Mouse (Mus musculus): ENCODE data around the gene March9.
"Not testable (repeated sequence)": the region's sequence is repeated elsewhere in the genome, so short reads cannot be mapped to it uniquely, and the experiment has no call there.

Gene March9

DNA sequence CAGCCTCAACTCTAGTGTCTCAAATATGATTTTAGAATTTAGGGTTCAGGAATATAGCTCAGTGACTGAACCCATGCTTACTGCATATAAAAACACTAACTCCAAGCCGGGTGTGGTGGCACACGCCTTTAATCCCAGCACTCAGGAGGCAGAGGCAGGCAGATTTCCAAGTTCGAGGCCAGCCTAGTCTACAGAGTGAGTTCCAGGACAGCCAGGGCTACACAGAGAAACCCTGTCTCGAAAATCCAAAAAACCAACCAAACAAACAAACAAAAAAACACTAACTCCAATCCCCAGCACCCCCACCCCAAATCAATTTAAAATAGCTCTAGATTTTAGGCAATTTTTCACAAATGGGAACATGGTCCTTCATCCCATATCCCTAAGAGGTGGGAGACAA, 2.1 kb upstream of the March9 start:
- DNase-seq = not testable (repeated sequence)

GRCm38 (mm10) chr10:127061513-127061912, 1.5 kb upstream of the March9 start:
- no peak for DNase-seq

DNA sequence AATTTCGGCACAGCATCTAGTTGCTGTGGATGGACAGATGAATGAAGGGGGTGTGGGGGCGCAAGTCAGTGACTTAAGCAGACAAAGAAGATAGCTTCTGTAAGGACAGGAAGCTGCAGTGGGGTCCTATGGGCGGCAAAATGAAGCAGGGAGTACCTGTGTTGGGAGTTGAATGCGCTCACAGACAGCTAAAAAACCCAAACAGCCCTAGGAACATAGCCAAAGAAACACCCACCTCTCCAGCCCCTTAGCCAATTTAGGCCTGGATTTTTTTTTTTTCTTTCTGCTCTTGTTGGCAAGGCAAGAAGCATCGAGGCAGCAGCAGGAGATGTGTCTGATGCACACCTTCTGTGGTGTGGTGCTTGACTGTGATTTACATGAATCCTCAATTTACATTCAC, 1.1 kb upstream of the March9 start:
- no peak for DNase-seq

GRCm38 (mm10) chr10:127059174-127059967, 613 bp downstream of the March9 start:
- DNase-seq = no peak

- no peak for DNase-seq
Measured at GRCm38 (mm10) chr10:127058708-127059107, 1.3 kb downstream of the March9 start.

DNA sequence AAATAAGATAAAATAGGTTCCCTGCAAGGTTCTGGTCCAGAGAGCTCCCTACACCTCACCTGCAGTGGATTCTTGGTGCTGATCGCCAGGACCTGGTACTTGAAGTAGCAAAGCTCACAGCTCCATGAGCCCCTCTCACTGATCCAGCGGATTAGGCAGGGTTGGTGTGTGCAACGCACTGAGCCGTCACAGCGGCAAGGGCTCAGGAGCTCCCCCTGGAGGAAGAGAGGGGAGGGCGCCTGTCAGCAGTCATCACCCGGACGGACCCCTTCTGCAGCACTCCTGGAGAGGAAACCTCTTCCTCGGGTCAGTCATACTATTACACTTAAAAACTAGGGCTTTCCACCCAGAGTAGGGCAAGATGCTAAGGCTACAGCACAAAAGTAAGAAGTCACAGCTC, 1.8 kb downstream of the March9 start:
- peak; percentile 78 for DNase-seq

GRCm38 (mm10) chr10:127056490-127056889, 3.5 kb downstream of the March9 start:
- DNase-seq = no peak

DNA sequence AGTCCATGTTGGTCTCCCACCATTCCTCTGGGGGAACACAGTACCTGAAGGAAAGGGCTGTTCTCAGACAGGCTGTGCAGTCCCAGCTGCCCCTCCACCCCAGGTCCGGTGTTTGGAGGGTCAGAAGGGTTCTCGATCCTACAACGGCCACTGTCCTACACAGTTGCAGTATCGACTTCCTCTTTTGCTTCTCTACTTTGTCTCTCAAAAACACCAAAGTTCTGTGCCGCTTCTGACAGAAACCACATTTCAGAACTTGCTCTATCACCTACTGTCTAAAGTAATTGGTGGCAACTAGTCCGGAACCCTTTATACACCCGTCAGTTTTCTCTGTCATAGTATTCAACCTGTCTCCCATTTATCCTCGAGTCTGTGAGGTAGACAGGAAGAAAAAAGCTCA, 4.6 kb downstream of the March9 start:
- DNase-seq = no peak

DNA sequence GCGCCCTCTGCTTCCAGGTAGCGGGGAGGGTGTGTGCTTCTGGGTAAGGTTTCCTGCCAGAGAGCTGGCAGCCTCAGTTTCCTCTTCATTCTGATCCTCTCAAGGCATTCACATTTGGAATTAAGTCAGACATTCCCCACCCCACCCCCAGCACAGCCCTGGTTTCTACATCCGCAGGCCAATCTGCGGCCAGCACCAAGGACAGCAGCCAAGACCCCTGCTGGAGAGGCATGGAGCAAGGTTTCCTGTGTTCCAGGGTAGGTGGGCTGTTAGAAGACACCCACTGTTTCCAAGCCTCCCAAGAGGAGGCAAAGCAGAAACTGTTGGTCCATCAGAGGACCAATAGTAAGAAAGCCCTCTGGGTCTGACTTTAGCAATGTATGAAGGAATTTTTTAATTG, 5.3 kb downstream of the March9 start:
- DNase-seq = no peak

DNA sequence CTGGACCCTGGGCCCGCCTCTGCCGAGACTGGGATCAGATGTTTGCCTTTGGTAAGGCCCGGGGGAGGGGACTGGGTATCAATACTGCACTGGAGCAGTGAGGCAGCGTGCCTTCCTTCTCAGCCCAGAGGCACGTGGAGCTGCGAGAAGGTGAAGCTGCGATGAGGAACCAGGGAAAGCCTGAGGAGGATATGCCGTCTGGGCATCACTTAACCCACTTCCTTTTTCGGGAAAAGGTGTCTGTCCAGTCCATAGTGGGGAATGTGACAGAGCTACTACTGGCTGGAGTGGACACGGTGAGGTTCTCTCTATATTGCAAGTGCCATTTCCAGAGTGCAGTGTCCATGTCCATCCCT, 9.9 kb downstream of the March9 start:
- DNase-seq = no peak

- DNase-seq = peak; percentile 53
Measured at GRCm38 (mm10) chr10:127049395-127050118, 10.4 kb downstream of the March9 start.

GRCm38 (mm10) chr10:127048608-127049394, 11.2 kb downstream of the March9 start:
- DNase-seq = no peak

DNA sequence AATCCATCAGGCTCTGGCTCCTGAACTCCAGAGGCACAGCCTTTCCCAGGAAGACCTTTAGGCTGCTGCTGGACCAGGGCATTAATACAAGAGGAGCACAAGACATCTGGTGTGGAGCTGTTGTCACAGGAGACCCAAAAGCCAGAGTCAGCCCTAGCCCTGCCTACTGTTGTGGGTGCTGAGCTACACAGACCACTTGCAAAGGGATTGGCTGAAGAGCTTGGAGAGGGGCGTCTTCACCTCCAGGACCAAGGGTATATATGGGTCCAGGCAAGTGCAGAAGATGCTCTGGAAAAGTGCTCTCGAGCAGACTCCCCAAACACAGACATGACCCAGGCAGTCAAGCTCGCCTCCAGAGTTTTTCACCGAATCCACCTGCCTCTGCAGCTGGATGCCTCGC, 12.0 kb downstream of the March9 start, which contains the start of gene Cyp27b1:
Gene Cyp27b1 (plus strand): TSS at position 297 of the 400 bp plus-strand sequence.
- no peak for DNase-seq

DNA sequence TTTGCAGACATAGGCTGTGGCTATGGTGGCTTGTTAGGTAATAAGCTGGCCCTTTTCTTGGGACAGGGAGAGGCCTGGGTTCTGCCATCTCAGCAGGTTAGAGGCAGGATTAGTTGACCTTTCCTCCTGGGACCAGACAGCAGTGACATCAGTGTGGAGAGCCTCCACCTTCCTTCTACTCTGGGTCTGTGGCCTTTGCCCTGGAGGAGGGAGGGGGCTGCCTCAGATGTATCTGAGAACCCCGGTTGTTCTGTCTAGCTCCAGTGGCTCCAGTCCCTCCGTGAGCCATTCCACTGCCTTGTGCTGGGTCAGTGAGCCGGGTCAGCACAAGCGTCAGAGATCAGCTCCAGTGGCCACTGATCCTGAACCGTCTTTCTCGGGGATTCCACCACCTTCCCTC, 16.8 kb downstream of the March9 start:
- DNase-seq = peak; percentile 96

GRCm38 (mm10) chr10:127042468-127043115, 17.4 kb downstream of the March9 start:
- DNase-seq = no peak

- DNase-seq = peak; percentile 91
Measured at GRCm38 (mm10) chr10:127041774-127042338, 18.1 kb downstream of the March9 start.

DNA sequence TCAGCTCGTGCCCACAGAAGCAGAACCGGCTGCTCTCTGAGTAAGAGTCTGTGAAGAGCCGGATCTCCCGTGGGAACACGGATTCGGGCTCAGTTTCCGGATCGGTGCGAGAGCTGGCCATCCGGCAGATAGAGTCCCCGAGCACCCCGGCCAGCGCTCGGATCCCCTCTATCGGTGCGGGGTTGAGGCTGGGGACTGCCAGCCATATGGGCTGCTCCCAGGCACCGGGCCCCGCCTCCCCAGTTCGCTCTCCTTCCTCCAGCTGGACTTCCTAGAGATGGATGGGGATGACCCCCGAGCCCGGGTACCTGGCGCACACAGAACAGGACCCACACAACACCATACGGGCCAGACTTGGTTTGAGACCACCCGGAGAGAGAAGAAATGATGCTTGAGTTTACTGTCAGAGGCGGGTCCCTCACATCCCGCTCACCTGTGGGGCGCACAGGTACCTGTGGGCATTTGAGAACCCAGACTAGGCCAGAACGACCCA, 18.7 kb downstream of the March9 start, which contains the start of the genes Mettl1 and Eef1akmt3:
Gene Mettl1 (plus strand): TSS at position 141 of the 493 bp plus-strand sequence.
Gene Eef1akmt3 (minus strand): TSS at position 240 of the 493 bp plus-strand sequence.
- peak; percentile 57 for DNase-seq

DNA sequence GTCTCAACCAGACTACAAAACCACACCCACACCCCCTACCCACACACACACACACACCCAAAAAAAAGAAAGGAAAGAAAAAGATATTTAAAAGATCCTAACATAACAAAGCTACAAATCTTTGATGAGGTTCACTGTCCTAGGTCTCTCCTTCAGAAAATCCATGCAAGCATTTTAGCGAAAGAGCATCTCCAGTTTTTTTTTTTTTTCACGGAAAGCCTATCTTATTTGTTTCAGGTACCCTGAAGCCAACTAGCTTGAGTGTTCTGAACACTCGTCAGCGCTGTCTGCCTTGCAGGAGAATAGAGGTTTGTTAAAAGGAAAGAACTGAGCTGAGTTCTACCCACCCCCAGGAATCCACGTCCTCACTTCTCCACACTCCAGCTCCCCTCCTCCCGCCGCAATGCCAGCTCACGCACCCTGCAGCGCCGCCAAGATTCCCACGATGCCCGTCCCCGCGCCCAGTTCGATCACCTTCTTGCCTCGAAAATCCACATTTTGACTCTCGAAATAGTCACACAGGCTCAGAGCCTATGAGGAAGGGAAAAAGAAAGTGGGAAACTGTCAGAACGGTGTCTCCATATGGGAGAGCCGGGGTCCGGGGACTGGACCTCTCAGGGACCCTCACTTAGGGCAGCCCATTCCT, 19.3 kb downstream of the March9 start:
- DNase-seq = no peak

GRCm38 (mm10) chr10:127037641-127038040, 22.3 kb downstream of the March9 start:
- DNase-seq = peak; percentile 81

DNA sequence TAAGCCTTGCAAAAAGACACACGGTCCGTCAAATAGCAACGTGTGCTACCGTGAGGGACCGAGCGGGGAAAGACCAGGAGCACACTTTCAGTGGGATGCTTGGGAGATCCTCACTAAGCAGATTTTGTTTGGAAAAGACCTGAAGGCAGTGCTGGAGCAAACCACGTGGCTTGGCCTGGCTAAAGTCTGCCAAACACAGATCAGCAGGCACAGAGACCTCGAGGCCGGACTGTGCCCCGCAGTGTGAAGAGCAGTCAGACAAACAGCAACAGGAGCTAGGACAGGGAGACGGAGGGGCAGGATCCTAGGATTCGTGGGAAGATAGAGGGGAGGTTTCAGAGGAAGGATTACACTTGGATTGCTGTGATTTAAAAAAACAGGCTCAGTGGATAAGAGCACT, 23.7 kb downstream of the March9 start:
- DNase-seq = peak; percentile 91

GRCm38 (mm10) chr10:127033301-127033741, 26.7 kb downstream of the March9 start:
- peak; percentile 90 for DNase-seq

Measured in kidney, adult 9 months (tissue).